Mouse (Mus musculus) forebrain, embryonic 13.5 days (tissue): ENCODE measurements around the gene Cpne2. TPM values are rescaled to one million over a fixed set of nuclear protein-coding genes. Genes with fewer than 3 reads are reported as not detected.

Experiments
- ATAC-seq: fragments of 200-750 bp; cut with Nextera tagmentation; 2 replicates; pipeline ENCODE4 v1.8.0; 2017
- H3K27ac ChIP-seq: fragments of 300-500 bp; sonication (generic); 2 replicates; pipeline ENCODE4 v1.5.1; 2015; ENCODE audit warnings: inconsistent platforms, mild to moderate bottlenecking, moderate library complexity
- H3K27me3 ChIP-seq: fragments of 300-500 bp; sonication (generic); 2 replicates; pipeline ENCODE4 v1.6.1; 2015; ENCODE audit warnings: mild to moderate bottlenecking, inconsistent platforms
- H3K36me3 ChIP-seq: fragments of 300-500 bp; sonication (generic); 2 replicates; pipeline ENCODE4 v1.6.1; 2015; ENCODE audit warnings: mild to moderate bottlenecking, inconsistent platforms; ENCODE audit not compliant: poor library complexity, severe bottlenecking
- H3K4me1 ChIP-seq: fragments of 300-500 bp; sonication (generic); 2 replicates; pipeline ENCODE4 v1.6.1; 2015; ENCODE audit warnings: inconsistent platforms
- H3K4me2 ChIP-seq: fragments of 300-500 bp; sonication (generic); 2 replicates; pipeline ENCODE4 v1.6.1; 2015; ENCODE audit warnings: inconsistent platforms, mild to moderate bottlenecking, moderate library complexity
- H3K4me3 ChIP-seq: fragments of 300-500 bp; sonication (generic); 2 replicates; pipeline ENCODE4 v1.5.1; 2015; ENCODE audit warnings: mild to moderate bottlenecking, inconsistent platforms
- H3K9ac ChIP-seq: fragments of 300-500 bp; sonication (generic); 2 replicates; pipeline ENCODE4 v1.6.1; 2015; ENCODE audit warnings: mild to moderate bottlenecking, inconsistent platforms
- H3K9me3 ChIP-seq: fragments of 300-500 bp; sonication (generic); replicated peaks from 2 replicates; pipeline ENCODE4 v1.6.1; 2016; ENCODE audit warnings: inconsistent platforms
- WGBS: fragments of 180-500 bp; shearing (Covaris S2); methylation state at CpG from one replicate; pipeline ENCODE4 v1.1.7; 2015; 5-methylcytosine and 5-hydroxymethylcytosine counted together
- microRNA-seq: library from miRNA; unstranded; fragments of <30 nt; microRNA quantifications from one replicate; pipeline ENCODE4, GENCODE M21; 2016
- polyA plus RNA-seq: library from polyadenylated mRNA; unstranded; fragments of >200 nt; fragmentation: Nextera tagmentation; extraction: Ambion mirVana; gene quantifications from 2 replicates; pipeline ENCODE4 v1.2.1, GENCODE M21; 2015

Gene Cpne2
- polyA plus RNA-seq, 1 experiment from 2014 or later, result 14.3 TPM

- 86% methylated on average over 1 of the region's 1 CpGs for WGBS
- H3K27ac ChIP-seq, result no peak overlapping the region
Measured at GRCm38 (mm10) chr8:94594211-94594610, 61.4 kb downstream of the Cpne2 start.

GRCm38 (mm10) chr8:94600478-94600877 is 67.7 kb downstream of the Cpne2 start:
- Histone ChIP-seq H3K4me3 (peak overlapping the region; percentile 93), H3K4me2 (peak overlapping the region; percentile 94), H3K27ac (no peak overlapping the region), H3K4me1 (peaks cover 36% of the 10 kb centered on the region), H3K9me3 (no peaks in the 10 kb centered on the region), H3K36me3 (no peaks in the 10 kb centered on the region), H3K9ac (peak overlapping the region; percentile 91), H3K27me3 (no peaks in the 10 kb centered on the region)
- 28% methylated on average over 5 of the region's 5 CpGs for WGBS
- ATAC-seq, result no peak

More at GRCm38 (mm10) chr8:94594211-94594610, 61.4 kb downstream of the Cpne2 start:
- H3K27me3 ChIP-seq, result no peaks in the 10 kb centered on the region
- H3K4me3 ChIP-seq, result no peak overlapping the region
- no peak for ATAC-seq
- peaks cover 5% of the 10 kb centered on the region for H3K4me1 ChIP-seq
- H3K9me3 ChIP-seq, result no peaks in the 10 kb centered on the region
- H3K4me2 ChIP-seq, result no peak overlapping the region
- H3K36me3 ChIP-seq, result peaks cover 2% of the 10 kb centered on the region; the same call in 1 of the 2 replicates
- H3K9ac ChIP-seq, result no peak overlapping the region

GRCm38 (mm10) chr8:94601034-94601606 is 68.3 kb downstream of the Cpne2 start:
- no peaks in the 10 kb centered on the region for H3K9me3 ChIP-seq
- H3K9ac ChIP-seq, result peak overlapping the region; percentile 91
- peaks cover 36% of the 10 kb centered on the region for H3K4me1 ChIP-seq
- peak overlapping the region; percentile 94 for H3K4me2 ChIP-seq
- no peaks in the 10 kb centered on the region for H3K27me3 ChIP-seq
- no peaks in the 10 kb centered on the region for H3K36me3 ChIP-seq
- peak overlapping the region; percentile 83 for H3K27ac ChIP-seq
- peak; percentile 37 for ATAC-seq
- WGBS, result under 1% methylated on average over 51 of the region's 51 CpGs
- H3K4me3 ChIP-seq, result peak overlapping the region; percentile 93

- peak; percentile 100 for ATAC-seq
- Histone ChIP-seq H3K4me3 (peak within 1 kb of the TSS; percentile 93), H3K27me3 (no peaks in the 10 kb centered on the region), H3K9ac (peak within 1 kb of the TSS; percentile 94), H3K4me2 (peak within 1 kb of the TSS; percentile 94), H3K36me3 (no peaks in the 10 kb centered on the region), H3K27ac (peak within 1 kb of the TSS; percentile 84), H3K9me3 (no peaks in the 10 kb centered on the region), H3K4me1 (peaks cover 36% of the 10 kb centered on the region)
- WGBS, result under 1% methylated on average over 51 of the region's 55 CpGs
Measured at GRCm38 (mm10) chr8:94601607-94602385, 69.0 kb downstream of the Cpne2 start, which contains the start of the genes Rspry1 and Fam192a. Rspry1 (plus strand) TSS chr8:94601937. Fam192a (minus strand) TSS chr8:94601997.

GRCm38 (mm10) chr8:94602471-94603131 is 69.8 kb downstream of the Cpne2 start:
- Histone ChIP-seq H3K9ac (peak overlapping the region; percentile 94), H3K36me3 (no peaks in the 10 kb centered on the region), H3K4me3 (peak overlapping the region; percentile 93), H3K27ac (peak overlapping the region; percentile 84), H3K27me3 (no peaks in the 10 kb centered on the region), H3K4me1 (peaks cover 36% of the 10 kb centered on the region), H3K9me3 (no peaks in the 10 kb centered on the region), H3K4me2 (peak overlapping the region; percentile 80)
- ATAC-seq, result peak; percentile 1; the same call in 1 of the 2 replicates
- under 1% methylated on average over 31 of the region's 31 CpGs for WGBS

- Histone ChIP-seq H3K4me3 (no peak overlapping the region), H3K27me3 (no peaks in the 10 kb centered on the region), H3K4me2 (peak overlapping the region; percentile 80; the same call in 1 of the 2 replicates), H3K9me3 (no peaks in the 10 kb centered on the region), H3K36me3 (no peaks in the 10 kb centered on the region), H3K4me1 (peaks cover 32% of the 10 kb centered on the region), H3K27ac (no peak overlapping the region), H3K9ac (no peak overlapping the region)
- WGBS, result 78% methylated on average over 2 of the region's 2 CpGs
- no peak for ATAC-seq
Measured at GRCm38 (mm10) chr8:94604030-94604429, 71.2 kb downstream of the Cpne2 start.

- WGBS, result 98% methylated on average over 5 of the region's 5 CpGs
- Histone ChIP-seq H3K27me3 (no peaks in the 10 kb centered on the region), H3K4me1 (peaks cover 15% of the 10 kb centered on the region), H3K27ac (no peak overlapping the region), H3K9me3 (no peaks in the 10 kb centered on the region), H3K9ac (no peak overlapping the region), H3K4me2 (no peak overlapping the region), H3K4me3 (no peak overlapping the region), H3K36me3 (no peaks in the 10 kb centered on the region)
- ATAC-seq, result no peak
Measured at GRCm38 (mm10) chr8:94607064-94607463, 74.3 kb downstream of the Cpne2 start.

Small RNA genes lying within 50 kb of the gene (microRNA-seq; reads per million reads assigned to microRNA genes)
- not detected for gene Mir7072

Other genes starting within 250 kb of the Cpne2 start
- gene Slc12a3, start 203.8 kb upstream of the Cpne2 start, polyA plus RNA-seq, result not detected in 2 replicates
- 50.9 and 53.9 TPM in 2 replicates for gene Herpud1, start 146.6 kb upstream of the Cpne2 start, polyA plus RNA-seq
- gene Nlrc5, start 98.6 kb upstream of the Cpne2 start, polyA plus RNA-seq, result 0.12 and 0.26 TPM in 2 replicates
- 48.1 and 54.3 TPM in 2 replicates for gene Rspry1, start 68.9 kb downstream of the Cpne2 start, polyA plus RNA-seq
- gene Fam192a, start 69.0 kb downstream of the Cpne2 start, polyA plus RNA-seq, result 108 TPM in 2 replicates
- 254 and 265 TPM in 2 replicates for gene Arl2bp, start 133.6 kb downstream of the Cpne2 start, polyA plus RNA-seq
- gene Pllp, start 163.3 kb downstream of the Cpne2 start, polyA plus RNA-seq, result 0.55 and 0.63 TPM in 2 replicates
- not detected in 2 replicates for gene Ccl22, start 212.6 kb downstream of the Cpne2 start, polyA plus RNA-seq
- gene Cx3cl1, start 239.0 kb downstream of the Cpne2 start, polyA plus RNA-seq, result 6.9 and 8.6 TPM in 2 replicates